Mouse (Mus musculus) small intestine, adult 2 months (tissue): ENCODE results near the gene Tmem253.

Experiments used
- CTCF ChIP-seq: fragments of 200-500 bp; IDR thresholded peaks from 2 replicates; pipeline ENCODE4 v1.5.1; 2012; ENCODE audit warnings: low read depth, mild to moderate bottlenecking, control low read depth, inconsistent platforms, low read length, moderate library complexity, mixed read lengths; ENCODE audit not compliant: insufficient replicate concordance, insufficient read length; ENCODE audit errors: extremely low read depth
- POLR2A ChIP-seq: fragments of 200-500 bp; IDR thresholded peaks from 2 replicates; pipeline ENCODE4 v1.6.1; 2012; ENCODE audit warnings: low read depth, mild to moderate bottlenecking, control low read depth, inconsistent platforms, low read length, moderate library complexity

- TF ChIP-seq CTCF (no peak), POLR2A (no peak)
Observed at GRCm38 (mm10) chr14:52006771-52007170, 8.7 kb upstream of the Tmem253 start.
